Mouse (Mus musculus): ENCODE data around the gene Stat2.
"Not testable (repeated sequence)": the region's sequence is repeated elsewhere in the genome, so short reads cannot be mapped to it uniquely, and the experiment has no call there.

Stat2 gene

GRCm38 (mm10) chr10:128258953-128259352 is 11.4 kb upstream of the Stat2 start:
- peak; percentile 69 to 71 for DNase-seq (ENCODE audit: low spot score in 2 of 2)

GRCm38 (mm10) chr10:128259946-128260345 is 10.4 kb upstream of the Stat2 start:
- no peak for DNase-seq (ENCODE audit: low spot score in 2 of 2)

GRCm38 (mm10) chr10:128260376-128260775 is 10.0 kb upstream of the Stat2 start:
- DNase-seq (ENCODE audit: low spot score in 2 of 2): not testable (repeated sequence)

DNA sequence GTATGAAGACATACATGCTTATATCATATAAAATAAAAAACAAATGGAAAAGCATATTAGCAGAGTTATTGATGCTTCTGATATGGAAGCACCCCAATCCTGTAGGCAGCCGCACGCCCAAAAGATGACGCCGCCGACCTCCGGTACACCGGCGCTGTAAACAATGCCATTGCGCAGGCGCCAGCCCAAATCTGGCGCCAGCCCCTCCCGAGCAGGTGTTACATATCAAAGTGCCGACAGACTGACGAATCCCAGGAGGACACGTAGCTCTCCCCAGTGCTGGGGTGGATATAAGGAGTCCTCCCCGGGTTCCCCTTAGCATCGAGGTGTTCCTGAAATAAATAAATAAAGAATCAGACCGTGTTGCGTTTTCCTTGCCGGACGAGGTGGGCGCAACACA is 8.1 kb upstream of the Stat2 start:
- DNase-seq (ENCODE audit: low spot score in 2 of 2): no peak

DNA sequence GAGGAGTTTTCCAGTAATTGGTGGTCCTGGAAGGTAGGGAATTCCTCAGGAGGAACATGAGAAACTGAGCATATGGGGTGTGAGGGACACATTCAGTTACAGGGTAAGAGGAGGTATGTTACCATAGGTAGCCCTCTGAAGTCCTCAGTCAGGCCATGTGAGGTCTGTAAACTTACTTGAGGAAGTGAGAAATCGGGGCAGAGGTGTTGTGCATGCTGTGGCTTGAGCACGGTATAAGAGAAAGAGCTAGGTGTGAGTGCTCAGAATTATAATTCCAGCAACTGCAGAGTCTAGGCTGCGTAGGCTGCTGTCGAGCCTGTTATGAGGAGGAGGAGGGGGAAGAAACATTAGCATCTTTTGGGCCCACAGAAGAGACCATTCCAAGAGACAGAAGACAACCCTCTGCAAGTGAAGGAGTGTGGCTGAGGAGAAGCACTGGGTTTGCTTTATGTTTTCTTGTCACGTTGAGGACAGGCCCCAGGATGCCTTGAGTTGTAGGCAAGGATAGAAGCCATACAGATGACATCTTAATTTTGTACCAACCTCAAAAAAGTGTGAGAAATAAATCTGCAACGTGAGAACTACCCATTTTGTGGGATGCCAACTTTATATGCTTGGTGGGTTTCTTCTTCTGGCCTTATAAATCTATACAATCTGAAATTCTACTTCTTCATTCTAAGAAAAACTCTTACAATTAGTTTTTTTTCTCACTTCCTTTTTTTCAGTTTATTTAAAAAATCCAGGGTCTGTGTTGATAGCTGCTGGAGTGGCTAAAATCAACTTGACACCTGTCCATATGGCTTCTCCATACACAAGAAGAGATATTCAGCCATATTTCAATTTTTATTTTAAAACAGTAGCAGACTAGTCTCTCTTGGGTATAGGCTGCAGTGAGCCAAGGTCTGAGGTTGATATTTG is 6.7 kb upstream of the Stat2 start:
- peak; percentile 64 to 74 for DNase-seq (ENCODE audit: low spot score in 2 of 2)

DNA sequence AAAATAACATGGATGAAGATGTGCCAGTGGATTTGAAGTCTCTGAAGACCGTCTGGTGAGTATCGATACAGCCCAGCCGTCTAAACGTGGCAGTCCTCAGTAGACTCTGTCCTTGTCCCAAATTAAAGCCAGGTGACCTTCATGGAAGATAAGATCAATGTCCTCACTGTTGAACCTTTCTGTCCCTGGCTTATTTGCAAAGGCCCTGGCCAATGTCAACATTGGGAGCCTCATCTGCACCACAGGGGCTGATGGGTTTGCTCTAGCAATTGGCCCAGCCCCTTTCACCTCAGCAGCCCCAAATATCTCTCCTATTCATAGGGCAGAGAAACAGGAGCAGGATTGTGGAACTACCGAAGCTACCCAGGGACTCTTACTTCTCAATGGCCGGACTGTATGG is 2.0 kb upstream of the Stat2 start, which contains the start of gene Apof:
Apof (plus strand) TSS at position 301 of the 400 bp plus-strand sequence.
- no peak for DNase-seq (ENCODE audit: low spot score in 2 of 2)

DNA sequence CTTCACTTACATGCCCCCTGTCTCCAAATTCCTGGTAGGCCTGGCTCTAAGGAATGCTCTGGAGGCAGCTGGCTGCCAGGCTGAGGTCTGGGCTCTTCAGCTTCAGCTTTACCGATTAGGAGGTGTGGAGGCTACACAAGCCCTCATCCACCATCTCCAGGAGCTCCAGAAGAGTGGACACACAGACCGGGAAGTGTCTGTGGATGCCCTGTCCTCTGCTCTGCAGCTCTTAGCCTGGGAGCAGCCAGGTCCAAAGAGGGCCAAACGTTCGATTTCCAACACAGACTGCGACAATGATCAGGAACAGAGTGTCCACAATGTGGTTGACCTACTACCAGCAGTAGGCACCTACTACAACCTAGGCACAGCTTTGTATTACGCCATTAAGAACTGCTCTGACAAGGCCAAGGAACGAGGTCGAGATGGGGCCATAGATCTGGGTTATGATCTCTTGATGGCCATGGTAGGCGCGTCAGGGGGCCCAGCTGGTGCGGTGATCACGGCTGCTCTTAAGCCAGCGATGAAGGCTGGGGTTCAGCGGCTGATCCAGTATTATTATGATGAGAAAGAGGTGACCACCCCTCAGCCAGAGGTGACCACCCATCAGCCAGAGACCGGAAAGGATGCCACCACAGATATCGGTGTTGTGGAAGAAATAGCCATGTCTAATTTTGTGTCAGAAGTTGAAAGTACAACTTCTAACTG is 1.0 kb upstream of the Stat2 start:
- DNase-seq (ENCODE audit: low spot score in 2 of 2): no peak

- DNase-seq (ENCODE audit: low spot score in 2 of 2): no peak
These were observed 507 bp downstream of the Stat2 start for GRCm38 (mm10) chr10:128270866-128271265.

GRCm38 (mm10) chr10:128271883-128272282 is 1.5 kb downstream of the Stat2 start:
- DNase-seq (ENCODE audit: low spot score in 2 of 2): no peak

- not testable (repeated sequence) for DNase-seq (ENCODE audit: low spot score in 2 of 2)
These were observed 2.6 kb downstream of the Stat2 start for GRCm38 (mm10) chr10:128272819-128273439.

DNA sequence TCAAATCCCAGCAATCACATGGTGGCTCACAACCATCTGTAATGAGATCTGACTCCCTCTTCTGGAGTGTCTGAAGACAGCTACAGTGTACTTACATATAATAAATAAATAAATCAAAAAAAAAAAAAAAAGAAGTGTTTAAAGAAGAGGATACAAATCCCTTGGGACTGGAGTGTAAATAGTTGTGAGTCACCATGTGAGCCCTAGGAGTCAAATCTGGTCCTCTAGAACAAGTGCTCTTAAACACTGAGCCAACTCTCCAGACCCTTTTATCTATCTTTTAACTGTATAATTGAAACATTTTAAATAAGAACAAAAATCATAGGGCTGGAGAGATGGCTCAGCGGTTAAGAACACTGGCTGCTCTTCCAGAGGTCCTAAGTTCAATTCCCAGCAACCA is 5.0 kb downstream of the Stat2 start:
- not testable (repeated sequence) for DNase-seq (ENCODE audit: low spot score in 2 of 2)

GRCm38 (mm10) chr10:128278158-128278557 is 7.8 kb downstream of the Stat2 start:
- no peak for DNase-seq (ENCODE audit: low spot score in 2 of 2)

DNA sequence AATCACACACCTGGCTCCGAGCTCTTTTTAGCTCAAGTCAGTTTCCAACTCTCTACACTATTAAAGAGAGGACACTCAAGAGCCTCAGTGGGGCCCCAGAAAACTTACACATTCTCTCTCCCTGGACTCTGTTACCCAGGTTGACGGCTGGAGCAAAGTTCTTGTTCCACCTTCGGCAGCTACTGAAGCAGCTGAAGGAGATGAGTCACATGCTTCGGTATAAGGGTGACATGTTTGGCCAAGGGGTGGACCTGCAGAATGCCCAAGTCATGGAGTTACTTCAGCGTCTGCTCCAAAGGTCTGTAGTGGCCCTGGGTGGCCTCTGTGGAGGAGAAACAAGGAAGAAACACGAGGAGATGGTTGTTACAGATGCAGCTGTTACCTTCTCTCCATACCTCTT is 10.6 kb downstream of the Stat2 start:
- no peak for DNase-seq (ENCODE audit: low spot score in 2 of 2)

DNA sequence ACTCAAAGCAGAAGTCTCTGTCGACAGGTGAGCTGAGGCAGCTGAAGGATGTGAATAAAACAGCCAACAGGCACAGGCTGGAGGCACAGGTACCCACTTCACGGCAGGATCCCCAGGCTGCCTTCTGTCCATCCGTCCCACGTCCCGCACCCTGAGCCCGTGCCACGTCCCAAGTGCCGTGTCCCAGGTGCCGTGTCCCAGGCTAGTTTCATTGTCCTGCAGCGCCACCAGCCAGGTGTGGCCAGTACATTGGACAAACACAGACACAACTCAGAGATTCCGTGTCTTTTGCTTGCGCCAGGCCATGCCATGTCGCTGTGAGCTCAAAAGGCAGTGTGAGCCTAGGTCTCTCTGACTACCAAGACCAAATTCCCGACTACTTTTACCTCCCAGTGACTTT is 11.3 kb downstream of the Stat2 start:
- DNase-seq (ENCODE audit: low spot score in 2 of 2): no peak

DNA sequence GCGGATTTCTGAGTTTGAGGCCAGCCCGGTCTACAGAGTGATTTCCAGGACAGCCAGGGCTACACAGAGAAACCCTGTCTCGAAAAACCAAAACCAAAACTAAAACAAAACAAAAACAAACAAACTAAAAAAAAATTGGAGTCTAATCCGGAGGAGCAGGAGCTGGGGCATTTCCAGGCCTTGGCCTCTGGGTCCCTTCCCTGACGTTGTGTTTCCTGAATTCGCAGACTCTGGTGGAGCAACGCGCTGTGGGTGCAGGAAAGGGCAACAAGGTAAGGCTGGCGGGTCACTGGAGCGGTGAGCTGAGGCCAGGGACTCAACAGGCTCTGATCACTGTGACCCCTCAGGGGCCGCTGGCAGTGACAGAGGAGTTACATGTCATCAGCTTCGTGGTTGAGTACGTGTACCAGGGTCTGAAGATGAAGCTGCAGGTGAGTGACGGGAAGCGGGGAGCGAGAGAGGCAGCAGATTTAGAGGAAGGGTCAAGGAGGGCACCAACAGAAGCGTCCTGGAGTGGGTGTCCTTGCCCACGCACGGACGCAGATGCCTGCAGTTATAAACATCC is 12.6 kb downstream of the Stat2 start:
- no peak for DNase-seq (ENCODE audit: low spot score in 2 of 2)

DNA sequence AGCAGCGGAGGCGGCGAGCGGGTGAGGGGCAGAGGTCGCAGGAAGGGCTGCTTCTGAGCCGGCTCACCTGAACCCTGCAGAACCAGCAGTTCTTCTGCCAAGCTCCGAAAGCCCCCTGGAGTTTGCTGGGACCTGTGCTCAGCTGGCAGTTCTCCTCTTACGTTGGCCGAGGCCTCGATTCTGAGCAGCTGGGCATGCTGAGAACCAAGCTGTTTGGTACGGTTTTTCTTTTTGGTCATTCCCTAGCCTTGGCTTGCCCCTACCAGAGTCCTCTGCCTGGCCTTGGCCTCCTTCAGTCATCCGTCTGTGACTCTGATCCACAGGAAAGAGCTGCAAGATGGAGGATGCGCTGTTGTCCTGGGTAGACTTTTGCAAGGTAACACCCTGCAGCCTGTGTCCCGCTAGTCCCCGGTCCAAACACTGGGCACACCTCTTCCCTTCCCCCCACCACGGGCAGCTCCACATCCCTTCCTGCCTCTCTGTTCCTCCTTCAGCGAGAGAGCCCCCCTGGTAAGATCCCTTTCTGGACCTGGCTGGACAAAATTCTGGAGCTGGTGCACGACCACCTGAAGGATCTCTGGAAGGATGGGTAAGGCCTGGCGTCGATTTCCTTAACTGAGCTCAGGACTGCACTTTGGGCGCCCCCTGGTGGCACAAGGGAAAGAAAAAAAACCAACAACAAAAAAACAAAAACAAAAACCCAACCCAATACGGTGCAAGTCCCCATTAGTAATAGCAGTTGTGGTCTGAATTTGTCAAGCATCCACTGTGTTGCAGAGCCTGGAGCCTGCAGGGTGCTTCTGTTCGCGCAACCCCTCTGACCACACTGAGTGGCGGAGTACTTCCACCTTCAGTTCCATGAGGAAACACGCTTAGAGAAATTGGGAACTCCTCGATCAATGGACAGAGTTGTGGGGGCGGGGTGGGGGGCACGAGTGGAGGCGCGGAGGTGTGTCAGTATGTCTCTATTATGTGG is 13.5 kb downstream of the Stat2 start:
- peak; percentile 24 to 48 for DNase-seq (ENCODE audit: low spot score in 2 of 2)

DNA sequence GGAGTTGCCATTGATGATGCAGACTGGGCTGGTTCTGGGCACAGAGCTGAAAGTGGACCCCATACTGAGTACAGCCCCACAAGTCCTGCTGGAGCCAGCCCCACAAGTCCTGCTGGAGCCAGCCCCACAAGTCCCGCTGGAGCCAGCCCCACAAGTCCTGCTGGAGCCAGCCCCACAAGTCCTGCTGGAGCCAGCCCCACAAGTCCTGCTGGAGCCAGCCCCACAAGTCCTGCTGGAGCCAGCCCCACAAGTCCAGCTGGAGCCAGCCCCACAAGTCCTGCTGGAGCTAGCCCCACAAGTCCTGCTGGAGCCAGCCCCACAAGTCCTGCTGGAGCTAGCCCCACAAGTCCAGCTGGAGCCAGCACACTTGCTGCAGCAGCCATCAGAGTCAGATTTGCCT is 20.2 kb downstream of the Stat2 start:
- not testable (repeated sequence) for DNase-seq (ENCODE audit: low spot score in 2 of 2)

GRCm38 (mm10) chr10:128296370-128297090 is 26.2 kb downstream of the Stat2 start:
- DNase-seq (ENCODE audit: low spot score in 2 of 2): no peak

DNA sequence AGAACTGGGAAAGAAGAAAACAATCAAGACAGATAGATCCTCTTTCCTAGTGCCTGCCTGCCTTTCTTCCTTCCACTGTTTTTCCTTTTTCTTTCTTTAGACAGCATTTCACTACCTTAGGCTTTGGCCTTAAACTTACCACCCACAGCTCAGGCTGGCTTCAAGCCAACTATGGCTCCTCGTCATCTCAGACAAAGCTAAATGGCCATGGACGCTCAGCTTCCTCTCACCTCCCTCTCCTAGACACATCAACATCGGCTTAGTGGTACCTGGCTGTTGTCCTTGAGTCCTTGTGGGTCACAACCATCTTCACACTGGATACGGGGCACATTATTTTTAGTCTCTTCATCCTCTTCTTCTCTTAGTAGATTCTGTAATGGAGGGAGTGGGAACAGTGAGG is 26.9 kb downstream of the Stat2 start:
- no peak for DNase-seq (ENCODE audit: low spot score in 2 of 2)

GRCm38 (mm10) chr10:128297622-128298021 is 27.3 kb downstream of the Stat2 start:
- no peak for DNase-seq (ENCODE audit: low spot score in 2 of 2)

Data from spleen, postnatal 36 days (tissue).